Mouse (Mus musculus) thymus, postnatal 36 days (tissue): Measurements from ENCODE around the gene Slit2.
A peak's percentile ranks its signal among the peaks of the same experiment; 100 is the strongest.

ENCODE experiments used
- DNase-seq, 2 experiments: peaks; one replicate each; pipeline ENCODE4 v3.0.0; 2022; ENCODE audit warnings: mixed read lengths in 2 of 2

Gene Slit2

GRCm38 (mm10) chr5:47982941-47983701, at the start of gene Slit2:
Slit2 (plus strand) TSS chr5:47983138.
- DNase-seq = peak; percentile 43 to 56

GRCm38 (mm10) chr5:47938586-47939372, 44.2 kb upstream of the Slit2 start:
- DNase-seq = no peak

- no peak for DNase-seq
Observed at GRCm38 (mm10) chr5:47956451-47956850, 26.5 kb upstream of the Slit2 start.

GRCm38 (mm10) chr5:47975795-47976194, 7.1 kb upstream of the Slit2 start:
- DNase-seq = no peak

GRCm38 (mm10) chr5:47979371-47979770, 3.6 kb upstream of the Slit2 start:
- DNase-seq = no peak

GRCm38 (mm10) chr5:47980459-47980858, 2.5 kb upstream of the Slit2 start:
- no peak for DNase-seq

GRCm38 (mm10) chr5:47981951-47982350, 987 bp upstream of the Slit2 start:
- DNase-seq = no peak

GRCm38 (mm10) chr5:47983746-47984583, 1.0 kb downstream of the Slit2 start:
- no peak for DNase-seq

- DNase-seq = no peak
Observed at GRCm38 (mm10) chr5:47984584-47985197, 1.8 kb downstream of the Slit2 start.

- no peak for DNase-seq
Observed at GRCm38 (mm10) chr5:47985198-47985631, 2.3 kb downstream of the Slit2 start.

GRCm38 (mm10) chr5:47985901-47986670, 3.1 kb downstream of the Slit2 start:
- no peak for DNase-seq

GRCm38 (mm10) chr5:47990926-47991325, 8.0 kb downstream of the Slit2 start:
- DNase-seq = no peak

- no peak for DNase-seq
Observed at GRCm38 (mm10) chr5:48003708-48004415, 20.9 kb downstream of the Slit2 start.

- no peak for DNase-seq
Observed at GRCm38 (mm10) chr5:48005533-48005932, 22.6 kb downstream of the Slit2 start.

- DNase-seq = no peak
Observed at GRCm38 (mm10) chr5:48006059-48006458, 23.1 kb downstream of the Slit2 start.

- DNase-seq = no peak
Observed at GRCm38 (mm10) chr5:48023441-48023840, 40.5 kb downstream of the Slit2 start.

GRCm38 (mm10) chr5:48034875-48035274, 51.9 kb downstream of the Slit2 start:
- DNase-seq = no peak

GRCm38 (mm10) chr5:48038033-48038432, 55.1 kb downstream of the Slit2 start:
- DNase-seq = no peak

GRCm38 (mm10) chr5:48048986-48049751, 66.2 kb downstream of the Slit2 start:
- no peak for DNase-seq

GRCm38 (mm10) chr5:48050637-48051314, 67.8 kb downstream of the Slit2 start:
- DNase-seq = no peak
